Mouse (Mus musculus) frontal cortex, postnatal 25 days (tissue): ENCODE data around the gene Unc13b.
A peak's percentile ranks its signal among the peaks of the same experiment; 100 is the strongest.

Experiments
- DNase-seq, 2 experiments: peaks; one replicate each; pipeline ENCODE4 v3.0.0; 2022; ENCODE audit warnings: low spot score in 2 of 2

Unc13b gene

GRCm38 (mm10) chr4:43058753-43059654 lies at the start of gene Unc13b:
Gene Unc13b, plus strand, starts transcription at chr4:43058953.
- peak; percentile 65 to 73 for DNase-seq

DNA sequence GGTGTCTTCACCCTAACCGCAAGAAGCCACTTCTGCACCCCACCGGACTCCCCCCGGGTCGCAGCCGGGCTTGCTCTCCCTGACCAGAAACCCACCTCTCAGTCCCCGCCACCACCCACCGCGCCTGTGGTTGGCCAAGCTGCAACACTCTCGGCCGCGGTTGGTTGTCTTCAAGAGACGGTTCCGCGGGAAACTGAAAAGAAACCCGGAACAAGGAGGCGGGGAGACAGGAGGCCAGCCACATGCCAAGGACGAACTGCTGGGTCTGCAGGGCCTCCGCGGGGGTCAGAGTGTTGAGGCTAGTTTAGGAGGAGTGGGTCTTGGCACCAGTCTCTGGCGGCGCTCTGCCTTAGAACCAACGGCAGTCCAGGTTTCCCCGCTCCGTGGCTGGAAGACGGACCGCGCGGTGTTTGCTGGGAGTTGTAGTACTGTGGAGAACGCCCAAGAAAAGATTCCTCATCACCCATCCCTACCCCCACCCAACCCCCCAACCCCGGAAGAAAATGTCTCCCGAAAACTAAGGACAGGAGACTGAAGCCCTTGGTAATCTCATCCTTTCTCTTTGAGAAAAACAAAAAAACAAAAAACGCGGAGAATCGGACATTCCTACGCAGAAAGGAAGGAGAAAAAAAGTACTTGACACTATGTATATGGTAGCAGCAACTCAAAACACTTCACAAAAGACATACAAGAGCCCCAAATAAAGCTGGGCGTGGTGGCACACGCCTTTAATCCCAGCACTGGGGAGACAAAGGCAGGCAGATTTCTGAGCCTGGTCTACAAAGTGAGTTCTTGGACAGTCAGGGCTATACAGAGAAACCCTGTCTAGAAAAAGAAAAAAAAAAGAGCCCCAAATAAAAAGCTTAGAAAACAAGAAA lies 48.4 kb upstream of the Unc13b start, which contains the start of gene Fancg:
Gene Fancg, minus strand, starts transcription at position 346 of the 878 bp plus-strand sequence.
- peak; percentile 61 to 78 for DNase-seq

DNA sequence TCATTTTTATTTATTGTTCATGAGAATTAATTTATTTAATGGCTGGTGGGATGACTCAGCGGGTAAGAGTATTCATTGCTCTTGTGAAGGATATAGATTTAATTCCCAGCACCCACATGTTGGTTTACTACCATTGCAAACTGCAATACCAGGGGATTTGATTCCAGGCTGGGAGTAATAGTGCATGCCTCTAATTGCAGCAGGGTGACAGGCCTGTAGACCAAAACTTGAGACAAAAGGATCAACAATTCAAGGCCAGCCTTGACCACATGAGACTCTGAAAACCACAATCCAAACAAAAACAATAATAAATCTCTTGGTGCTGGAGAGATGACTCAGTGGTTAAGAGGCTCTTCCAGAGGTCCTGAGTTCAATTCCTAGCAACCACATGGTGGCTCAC lies 46.7 kb upstream of the Unc13b start:
- DNase-seq, result no peak

- DNase-seq, result no peak
Measured at GRCm38 (mm10) chr4:43018156-43018555, 40.6 kb upstream of the Unc13b start.

GRCm38 (mm10) chr4:43019176-43019575 lies 39.6 kb upstream of the Unc13b start:
- DNase-seq, result no peak

GRCm38 (mm10) chr4:43019641-43020465 lies 38.9 kb upstream of the Unc13b start:
- no peak for DNase-seq

DNA sequence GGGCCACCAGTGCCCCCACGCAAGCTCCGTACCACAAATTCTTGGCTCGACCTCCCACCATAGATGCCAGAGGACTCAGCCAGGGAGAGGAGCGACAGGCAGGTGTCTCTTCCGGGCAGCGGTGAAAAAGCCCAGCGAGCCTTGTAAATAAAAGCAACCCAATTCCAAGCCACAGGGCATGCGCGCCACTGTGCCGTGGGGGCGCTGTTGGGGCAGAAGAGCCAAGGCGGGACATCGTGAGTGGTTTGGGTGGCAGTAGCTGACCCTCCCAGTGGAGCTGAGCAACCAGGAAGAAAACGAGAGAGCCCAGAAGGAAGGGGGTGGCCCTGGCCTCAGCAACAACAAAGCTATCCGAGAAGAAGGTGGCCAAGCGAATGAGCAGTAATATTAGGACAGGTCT lies 37.9 kb upstream of the Unc13b start:
- DNase-seq, result no peak

DNA sequence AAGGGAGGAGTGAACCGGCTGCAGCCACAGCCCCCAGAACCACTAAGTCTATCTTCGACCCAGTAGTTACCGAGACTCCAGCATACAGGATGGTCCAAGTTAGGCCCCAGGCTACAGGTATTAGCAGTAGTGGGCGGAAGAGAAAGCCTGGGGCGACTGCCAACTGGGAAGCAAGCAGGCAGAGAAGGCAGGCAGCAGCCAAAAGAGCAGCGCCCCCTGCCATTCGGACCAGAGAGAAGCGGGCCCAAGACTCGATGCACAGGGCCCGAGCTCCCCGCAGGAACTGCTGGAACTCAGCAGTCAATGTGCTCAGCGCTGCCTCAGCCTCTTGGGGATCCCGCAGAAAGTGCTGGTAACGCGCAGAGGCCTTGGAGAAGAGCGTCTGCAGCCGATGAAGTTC lies 37.4 kb upstream of the Unc13b start:
- no peak for DNase-seq

- DNase-seq, result no peak
Measured at GRCm38 (mm10) chr4:43024673-43025072, 34.1 kb upstream of the Unc13b start.

DNA sequence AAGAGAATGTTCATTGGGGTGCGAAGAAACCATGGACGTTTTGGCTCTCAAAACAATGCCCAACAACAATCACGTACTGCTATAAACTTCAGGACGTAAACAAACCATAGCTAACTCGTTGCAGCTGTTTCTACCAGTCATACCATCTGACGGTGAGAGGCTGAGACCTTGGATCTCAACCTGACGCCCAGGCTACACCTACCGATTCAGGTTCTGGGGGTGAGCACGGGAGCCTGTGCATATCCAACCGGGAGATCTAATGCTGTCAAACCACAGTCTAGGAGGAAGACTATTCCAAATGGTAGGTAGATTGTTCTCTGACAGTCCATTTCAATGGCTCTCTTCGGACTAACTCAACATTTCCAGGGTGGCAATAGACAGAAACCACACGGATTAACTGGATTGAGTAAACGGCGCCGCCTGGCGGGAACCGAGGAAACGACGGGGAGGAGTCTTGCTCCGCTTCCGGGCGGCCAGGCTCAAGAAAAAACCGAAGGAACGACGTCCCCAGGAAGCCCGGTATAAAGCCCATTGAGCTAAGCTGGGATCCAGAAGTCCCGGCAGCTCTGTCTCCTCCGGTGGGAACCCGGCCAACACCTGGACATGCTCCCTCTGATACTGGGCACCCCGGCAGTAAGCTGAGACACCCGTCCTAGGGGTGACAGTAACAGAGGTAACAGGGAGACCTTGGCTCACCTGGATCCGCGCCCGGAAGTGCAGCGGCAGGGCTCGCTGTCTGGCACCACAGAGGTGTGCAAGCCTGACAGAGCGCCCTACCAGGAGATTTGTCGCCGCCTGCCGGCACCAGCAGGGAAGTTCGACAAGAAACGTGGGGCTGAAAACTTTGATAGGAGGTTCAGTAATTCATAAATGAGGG lies 33.4 kb upstream of the Unc13b start, which contains the start of gene Pigo:
Gene Pigo, minus strand, starts transcription at position 736 of the 877 bp plus-strand sequence.
- DNase-seq, result peak; percentile 89 to 94

- DNase-seq, result no peak
Measured at GRCm38 (mm10) chr4:43029121-43029520, 29.6 kb upstream of the Unc13b start.

GRCm38 (mm10) chr4:43029749-43030148 lies 29.0 kb upstream of the Unc13b start:
- no peak for DNase-seq

DNA sequence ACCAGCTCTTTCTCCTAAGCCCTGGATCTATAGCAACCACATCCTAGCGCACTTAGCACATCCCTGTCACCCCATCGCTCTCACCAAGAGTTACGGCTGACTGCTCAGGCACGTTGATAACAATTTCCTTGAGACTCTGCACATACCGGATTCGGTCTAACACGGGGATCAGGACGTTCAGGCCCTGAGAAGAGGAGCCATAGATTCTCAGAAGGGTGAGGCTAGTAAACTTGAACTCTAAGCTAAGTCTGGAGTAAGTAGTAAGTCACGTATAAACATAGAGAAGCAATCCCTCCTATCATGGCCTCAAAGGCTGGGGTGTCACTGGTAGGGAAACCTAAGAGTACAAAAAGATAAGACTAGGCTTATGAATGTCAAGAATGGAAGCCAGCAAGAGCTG lies 28.4 kb upstream of the Unc13b start:
- no peak for DNase-seq

DNA sequence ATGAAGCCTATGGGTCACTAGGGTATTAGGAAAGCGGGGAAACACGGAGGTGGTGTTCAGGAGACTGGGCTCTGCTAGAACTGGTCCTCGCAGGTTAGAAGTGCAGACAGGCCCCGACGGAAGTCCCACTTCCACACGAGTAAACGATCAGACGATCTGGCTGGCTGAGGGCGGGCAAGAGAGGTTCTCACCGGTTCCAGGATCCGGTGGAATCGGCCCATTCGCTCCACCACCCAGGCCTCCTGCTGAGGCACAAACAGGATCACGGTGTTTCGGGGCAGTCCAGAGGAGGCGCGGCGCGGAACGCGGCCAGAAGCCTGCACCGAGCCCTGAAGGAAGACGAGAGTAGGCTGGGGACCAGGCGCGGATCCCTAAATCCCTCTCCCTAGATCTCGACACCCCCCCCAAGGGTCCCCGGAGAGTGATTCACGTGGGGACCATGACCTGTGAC lies 27.9 kb upstream of the Unc13b start:
- no peak for DNase-seq

DNA sequence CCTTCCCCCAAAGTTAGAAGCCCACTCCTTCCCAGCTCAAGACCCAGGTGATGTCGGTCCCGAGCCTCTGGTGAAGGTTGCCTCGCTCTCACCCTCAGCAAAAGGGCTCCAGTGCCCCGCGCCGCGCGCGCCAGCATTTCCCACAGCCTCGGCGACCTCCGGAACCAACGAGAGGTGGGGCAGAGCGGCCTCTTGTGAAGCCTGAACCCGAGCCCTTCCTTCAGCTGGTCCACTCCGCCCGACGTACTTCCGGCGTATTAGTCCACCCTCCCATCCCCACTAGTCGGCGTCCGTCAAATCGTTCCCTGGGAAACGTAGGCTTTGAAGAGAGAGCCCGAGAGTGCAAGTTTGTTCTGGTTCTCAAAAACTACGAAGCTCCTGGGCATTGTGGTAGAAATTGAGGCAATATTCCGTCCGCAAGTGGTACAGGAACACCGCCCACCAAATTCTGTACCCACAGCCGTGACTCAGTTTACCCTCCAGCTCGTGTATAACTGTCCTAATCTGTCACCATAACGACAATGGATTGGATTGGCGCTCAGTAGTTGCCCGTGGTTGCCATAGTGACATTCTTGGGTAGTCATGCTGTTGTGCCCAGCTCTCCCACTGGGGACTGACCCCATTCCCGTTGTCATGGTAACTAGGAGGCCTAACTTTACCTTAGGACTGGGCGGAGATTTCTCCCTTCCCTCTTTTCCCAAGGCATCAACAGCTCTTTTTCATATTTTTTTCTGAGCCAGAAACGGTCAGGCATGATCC lies 27.3 kb upstream of the Unc13b start, which contains the start of gene Stoml2:
Gene Stoml2, minus strand, starts transcription at position 474 of the 759 bp plus-strand sequence.
- peak; percentile 81 to 87 for DNase-seq

GRCm38 (mm10) chr4:43032501-43032900 lies 26.3 kb upstream of the Unc13b start:
- no peak for DNase-seq

DNA sequence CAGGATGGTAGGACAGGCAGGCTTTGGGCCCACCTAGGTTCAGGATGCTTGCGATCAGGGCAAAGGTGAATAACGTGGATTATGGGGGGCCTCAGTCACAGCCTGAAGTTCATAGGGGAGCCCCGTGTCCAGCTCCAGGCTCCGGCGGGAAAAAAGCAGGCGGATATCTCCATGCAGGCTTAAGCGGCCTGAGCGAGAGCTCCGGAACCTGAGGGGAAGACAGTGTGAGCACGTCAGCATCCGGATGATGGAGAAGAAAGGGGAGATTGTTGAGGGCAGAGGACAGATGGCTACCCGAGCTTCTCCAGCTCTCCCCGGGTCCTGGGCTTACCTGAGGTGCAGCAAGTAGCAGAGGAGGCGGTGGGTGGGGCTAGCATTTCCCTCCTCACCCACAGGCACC lies 25.3 kb upstream of the Unc13b start:
- no peak for DNase-seq

DNA sequence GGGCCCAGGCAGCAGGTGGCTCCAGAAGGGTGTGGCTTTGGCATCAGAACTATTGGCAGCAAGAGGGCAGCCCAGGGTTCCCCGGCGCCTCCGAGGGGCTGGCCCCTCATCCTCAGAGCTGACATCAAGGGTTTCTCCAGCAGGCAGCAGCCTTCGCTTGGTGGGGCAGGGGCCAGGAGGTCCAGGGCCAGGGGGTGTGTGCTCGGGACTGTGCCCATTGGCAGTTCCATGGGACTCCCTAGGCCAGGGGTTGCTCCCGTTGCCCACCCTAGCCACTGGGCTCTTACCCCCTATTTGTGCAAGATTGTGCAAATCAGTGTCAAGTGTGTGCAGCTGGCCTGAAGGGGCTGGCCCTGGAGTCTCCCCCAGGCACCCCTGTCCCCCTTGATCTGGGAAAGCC lies 22.9 kb upstream of the Unc13b start:
- no peak for DNase-seq

DNA sequence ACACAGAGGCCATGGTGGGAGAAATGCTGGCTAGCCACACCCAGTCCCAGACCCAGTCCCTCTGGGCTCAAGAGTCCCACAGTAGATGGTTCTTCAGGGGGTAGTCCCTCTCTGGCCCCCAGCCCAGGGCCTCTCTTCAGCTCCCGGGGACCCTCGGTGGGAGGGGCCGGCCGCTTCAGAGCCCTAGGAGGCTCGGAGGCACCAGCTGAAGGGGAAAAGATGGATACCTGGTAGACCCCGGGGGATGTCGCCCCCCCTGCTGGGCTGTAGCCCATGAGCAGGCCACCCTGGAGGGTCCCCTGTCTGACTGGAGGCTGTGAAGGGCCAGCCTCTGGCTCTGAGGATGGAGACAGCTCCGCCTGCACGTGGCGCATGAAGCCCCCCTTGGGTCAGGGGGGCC lies 22.4 kb upstream of the Unc13b start:
- no peak for DNase-seq
